In genomic region chr9:108340258-108341138, GRCm38 (mm10) we compare ENCODE assay signal across 8 mouse cellular contexts. TPM values are rescaled to one million over a fixed set of nuclear protein-coding genes. Genes with fewer than 3 reads are reported as not detected.
DNase-seq lines count a peak whose midpoint lies in the region; ATAC-seq lines count a peak whose summit lies in the region.

No protein-coding gene starts in this region.

- whole genome bisulfite sequencing in heart, embryonic 14.5 days = 50% methylated on average over 10 of the region's 10 CpGs
- WGBS in limb, embryonic 11.5 days = 66% methylated on average over 10 of the region's 10 CpGs
- WGBS in midbrain, embryonic 11.5 days = 66% methylated on average over 10 of the region's 10 CpGs
- WGBS in stomach, embryonic 15.5 days = 48% methylated on average over 10 of the region's 10 CpGs

- peaks cover 11 to 25% of the 10 kb centered on the region in 2 experiments for H3K4me1 ChIP-seq in heart, embryonic 14.5 days (ENCODE audit: control insufficient read depth in 2 of 2, insufficient read depth in 2 of 2, low read length in 2 of 2)
- H3K4me1 ChIP-seq in limb, embryonic 11.5 days (ENCODE audit: control insufficient read depth, insufficient read depth, low read length) = no peaks in the 10 kb centered on the region
- peaks cover 14% of the 10 kb centered on the region for H3K4me1 ChIP-seq in midbrain, embryonic 11.5 days (ENCODE audit: control insufficient read depth, insufficient read depth, low read length)
- H3K4me1 ChIP-seq in stomach, embryonic 15.5 days = peaks cover 18% of the 10 kb centered on the region

- H3K4me2 ChIP-seq in heart, embryonic 14.5 days (ENCODE audit: low read length) = peak overlapping the region; percentile 92
- peak overlapping the region; percentile 74 for H3K4me2 ChIP-seq in limb, embryonic 11.5 days (ENCODE audit: low read depth, severe bottlenecking)
- peak overlapping the region; percentile 80 for H3K4me2 ChIP-seq in midbrain, embryonic 11.5 days
- peak overlapping the region; percentile 64 for H3K4me2 ChIP-seq in stomach, embryonic 15.5 days

- peaks cover 21% of the 10 kb centered on the region for H3K36me3 ChIP-seq in heart, embryonic 14.5 days (ENCODE audit: control insufficient read depth, insufficient read depth, low read length)
- no peaks in the 10 kb centered on the region; the same call in 1 of the 2 replicates for H3K36me3 ChIP-seq in limb, embryonic 11.5 days (ENCODE audit: control insufficient read depth, insufficient read depth, low read length)
- no peaks in the 10 kb centered on the region for H3K36me3 ChIP-seq in midbrain, embryonic 11.5 days (ENCODE audit: control insufficient read depth, insufficient read depth, low read length)
- peaks cover 3% of the 10 kb centered on the region for H3K36me3 ChIP-seq in stomach, embryonic 15.5 days

- H3K27me3 ChIP-seq in heart, embryonic 14.5 days (ENCODE audit: control insufficient read depth, insufficient read depth, low read length) = no peaks in the 10 kb centered on the region
- no peaks in the 10 kb centered on the region for H3K27me3 ChIP-seq in limb, embryonic 11.5 days (ENCODE audit: control insufficient read depth, insufficient read depth, low read length)
- H3K27me3 ChIP-seq in midbrain, embryonic 11.5 days (ENCODE audit: control insufficient read depth, insufficient read depth, low read length) = no peaks in the 10 kb centered on the region
- H3K27me3 ChIP-seq in stomach, embryonic 15.5 days (replicated peaks) = no peaks in the 10 kb centered on the region

- DNase-seq in ES-CJ7 (ENCODE audit: low read depth, low spot score) = peak; percentile 12
- DNase-seq in c-Kit-positive CD71-negative TER-119-negative erythroid progenitor cells, embryonic 14.5 days (ENCODE audit: low read depth) = peak; percentile 73
- no peak for DNase-seq in limb, embryonic 11.5 days (ENCODE audit: low spot score)
- DNase-seq in midbrain, embryonic 11.5 days (ENCODE audit: low spot score, missing footprints) = no peak
- DNase-seq in layer of hippocampus, postnatal 10 days (ENCODE audit: low spot score in 2 of 2) = no peak
- no peak for DNase-seq in cerebellum, adult 11-12 months

- peak overlapping the region; percentile 56 to 60 for H3K4me3 ChIP-seq in heart, embryonic 14.5 days (ENCODE audit: control insufficient read depth in 1 of 2, insufficient read depth in 1 of 2, low read depth in 1 of 2, low read length in 2 of 2)
- peak overlapping the region; percentile 74 for H3K4me3 ChIP-seq in limb, embryonic 11.5 days (ENCODE audit: low read depth, low read length)
- H3K4me3 ChIP-seq in midbrain, embryonic 11.5 days (ENCODE audit: low read depth, low read length) = peak overlapping the region; percentile 82
- H3K4me3 ChIP-seq in stomach, embryonic 15.5 days (replicated peaks) = peak overlapping the region; percentile 60

- H3K9me3 ChIP-seq in heart, embryonic 14.5 days (ENCODE audit: control insufficient read depth, low read length) = no peaks in the 10 kb centered on the region
- no peaks in the 10 kb centered on the region for H3K9me3 ChIP-seq in limb, embryonic 11.5 days (ENCODE audit: control insufficient read depth, low read length)
- H3K9me3 ChIP-seq in midbrain, embryonic 11.5 days (ENCODE audit: control insufficient read depth, low read length) = no peaks in the 10 kb centered on the region
- H3K9me3 ChIP-seq in stomach, embryonic 15.5 days = no peaks in the 10 kb centered on the region

- ATAC-seq in heart, embryonic 14.5 days (ENCODE audit: insufficient number of reproducible peaks, insufficient read depth, low FRiP score, low read depth) = no peak
- ATAC-seq in limb, embryonic 11.5 days (ENCODE audit: insufficient number of reproducible peaks, low FRiP score, low TSS enrichment, low read depth) = no peak
- no peak for ATAC-seq in midbrain, embryonic 11.5 days (ENCODE audit: low FRiP score)
- peak; percentile 64 for ATAC-seq in stomach, embryonic 15.5 days (ENCODE audit: insufficient read depth, low FRiP score, low read depth)

- peak overlapping the region; percentile 51 to 92 for H3K27ac ChIP-seq in heart, embryonic 14.5 days (replicated peaks in 1 of 2; ENCODE audit: control insufficient read depth in 1 of 2, insufficient read depth in 1 of 2, low read depth in 2 of 2, low read length in 2 of 2)
- no peak overlapping the region for H3K27ac ChIP-seq in limb, embryonic 11.5 days (replicated peaks; ENCODE audit: low read depth, low read length)
- no peak overlapping the region for H3K27ac ChIP-seq in midbrain, embryonic 11.5 days (ENCODE audit: low read depth, low read length)
- peak overlapping the region; percentile 93 for H3K27ac ChIP-seq in stomach, embryonic 15.5 days

- H3K9ac ChIP-seq in heart, embryonic 14.5 days (ENCODE audit: low read length) = peak overlapping the region; percentile 80
- peak overlapping the region; percentile 95 for H3K9ac ChIP-seq in limb, embryonic 11.5 days (ENCODE audit: low read length)
- H3K9ac ChIP-seq in midbrain, embryonic 11.5 days (ENCODE audit: low read length) = peak overlapping the region; percentile 93
- peak overlapping the region; percentile 55; the same call in 1 of the 2 replicates for H3K9ac ChIP-seq in stomach, embryonic 15.5 days

RNA-seq across cellular contexts. Expression of gene Gpx1, which starts 1.8 kb away (rescaled TPM):
- 694 and 725 TPM in 2 replicates for polyA plus RNA-seq in heart, embryonic 14.5 days (2014; fragmentation: Nextera tagmentation; extraction: Ambion mirVana)
- 798 and 887 TPM in 2 replicates for polyA plus RNA-seq in limb, embryonic 11.5 days (2014; fragmentation: Nextera tagmentation; extraction: Ambion mirVana)
- polyA plus RNA-seq in midbrain, embryonic 11.5 days (2014; fragmentation: Nextera tagmentation; extraction: Ambion mirVana) = 796 and 834 TPM in 2 replicates
- polyA plus RNA-seq in stomach, embryonic 15.5 days (2015; fragmentation: Nextera tagmentation; extraction: Ambion mirVana) = 998 and 1,171 TPM in 2 replicates
- 10 to 100 TPM; 63.6 to 67.8 TPM for total RNA-seq in layer of hippocampus, postnatal 10 days (2021)

RNA-seq across cellular contexts. Expression of gene Usp4, which starts 7.2 kb away (rescaled TPM):
- 88.6 and 90.1 TPM in 2 replicates for polyA plus RNA-seq in heart, embryonic 14.5 days (2014; fragmentation: Nextera tagmentation; extraction: Ambion mirVana)
- polyA plus RNA-seq in limb, embryonic 11.5 days (2014; fragmentation: Nextera tagmentation; extraction: Ambion mirVana) = 130 and 133 TPM in 2 replicates
- polyA plus RNA-seq in midbrain, embryonic 11.5 days (2014; fragmentation: Nextera tagmentation; extraction: Ambion mirVana) = 130 and 140 TPM in 2 replicates
- polyA plus RNA-seq in stomach, embryonic 15.5 days (2015; fragmentation: Nextera tagmentation; extraction: Ambion mirVana) = 85.6 and 92.2 TPM in 2 replicates
- 100 to 1,000 TPM; 121 to 132 TPM for total RNA-seq in layer of hippocampus, postnatal 10 days (2021)

RNA-seq across cellular contexts. Expression of gene Tcta, which starts 34.5 kb away (rescaled TPM):
- polyA plus RNA-seq in heart, embryonic 14.5 days (2014; fragmentation: Nextera tagmentation; extraction: Ambion mirVana) = 36.5 and 39.4 TPM in 2 replicates
- polyA plus RNA-seq in limb, embryonic 11.5 days (2014; fragmentation: Nextera tagmentation; extraction: Ambion mirVana) = 14.8 and 15.8 TPM in 2 replicates
- polyA plus RNA-seq in midbrain, embryonic 11.5 days (2014; fragmentation: Nextera tagmentation; extraction: Ambion mirVana) = 30.8 and 34.6 TPM in 2 replicates
- polyA plus RNA-seq in stomach, embryonic 15.5 days (2015; fragmentation: Nextera tagmentation; extraction: Ambion mirVana) = 40.0 and 42.1 TPM in 2 replicates
- 10 to 100 TPM; 44.8 to 46.9 TPM for total RNA-seq in layer of hippocampus, postnatal 10 days (2021)

RNA-seq across cellular contexts. Expression of gene Rhoa, which starts 34.6 kb away (rescaled TPM):
- polyA plus RNA-seq in heart, embryonic 14.5 days (2014; fragmentation: Nextera tagmentation; extraction: Ambion mirVana) = 229 and 289 TPM in 2 replicates
- 249 and 319 TPM in 2 replicates for polyA plus RNA-seq in limb, embryonic 11.5 days (2014; fragmentation: Nextera tagmentation; extraction: Ambion mirVana)
- 278 and 298 TPM in 2 replicates for polyA plus RNA-seq in midbrain, embryonic 11.5 days (2014; fragmentation: Nextera tagmentation; extraction: Ambion mirVana)
- polyA plus RNA-seq in stomach, embryonic 15.5 days (2015; fragmentation: Nextera tagmentation; extraction: Ambion mirVana) = 452 and 455 TPM in 2 replicates
- total RNA-seq in layer of hippocampus, postnatal 10 days (2021) = 100 to 1,000 TPM; 212 to 222 TPM

RNA-seq across cellular contexts. Expression of gene Amt, which starts 43.8 kb away (rescaled TPM):
- polyA plus RNA-seq in heart, embryonic 14.5 days (2014; fragmentation: Nextera tagmentation; extraction: Ambion mirVana) = 10.4 and 11.2 TPM in 2 replicates
- 15.9 and 20.5 TPM in 2 replicates for polyA plus RNA-seq in limb, embryonic 11.5 days (2014; fragmentation: Nextera tagmentation; extraction: Ambion mirVana)
- polyA plus RNA-seq in midbrain, embryonic 11.5 days (2014; fragmentation: Nextera tagmentation; extraction: Ambion mirVana) = 24.2 and 27.1 TPM in 2 replicates
- polyA plus RNA-seq in stomach, embryonic 15.5 days (2015; fragmentation: Nextera tagmentation; extraction: Ambion mirVana) = 21.8 and 22.3 TPM in 2 replicates
- 10 to 100 TPM; 24.6 to 26.5 TPM for total RNA-seq in layer of hippocampus, postnatal 10 days (2021)

Comparison
In these comparisons a context has a peak if more than half of its experiments do, and no peak if none do; other contexts are left out.
1. DNase-seq: peak in ES-CJ7 (single experiment) and c-Kit-positive CD71-negative TER-119-negative erythroid progenitor cells, embryonic 14.5 days (single experiment); none in limb, embryonic 11.5 days (single experiment), midbrain, embryonic 11.5 days (single experiment), layer of hippocampus, postnatal 10 days (0 of 2) and cerebellum, adult 11-12 months (single experiment).
2. H3K27ac ChIP-seq: peak in heart, embryonic 14.5 days (2 of 2) and stomach, embryonic 15.5 days (single experiment); none in limb, embryonic 11.5 days (single experiment) and midbrain, embryonic 11.5 days (single experiment).
3. Peak in every context shown above with its lines, with median percentiles within 50 percentile points of each other: H3K4me2 ChIP-seq, H3K4me3 ChIP-seq and H3K9ac ChIP-seq.